Mouse (Mus musculus) forebrain, embryonic 11.5 days (tissue): ENCODE data around the gene Clec16a. TPM values are rescaled to one million over a fixed set of nuclear protein-coding genes. Genes with fewer than 3 reads are reported as not detected.

Experiments used
- ATAC-seq: fragments of 200-750 bp; cut with Nextera tagmentation; replicated peaks from 2 replicates; pipeline ENCODE4 v1.8.0; 2017; ENCODE audit warnings: moderate TSS enrichment; ENCODE audit not compliant: low FRiP score
- DNase-seq: peaks from one replicate; pipeline ENCODE4 v3.0.0-alpha.2; 2017; ENCODE audit warnings: low spot score
- H3K27ac ChIP-seq: fragments of 300-500 bp; sonication (generic); 2 replicates; pipeline ENCODE4 v1.5.1; 2014; ENCODE audit warnings: low read depth, low read length
- H3K27me3 ChIP-seq: fragments of 300-500 bp; sonication (generic); 2 replicates; pipeline ENCODE4 v1.6.1; 2014; ENCODE audit warnings: mild to moderate bottlenecking, low read length, mixed read lengths; ENCODE audit not compliant: control insufficient read depth, insufficient read depth
- H3K36me3 ChIP-seq: fragments of 300-500 bp; sonication (generic); 2 replicates; pipeline ENCODE4 v1.6.1; 2014; ENCODE audit warnings: mild to moderate bottlenecking, low read length, moderate library complexity, mixed read lengths; ENCODE audit not compliant: control insufficient read depth, insufficient read depth
- H3K4me1 ChIP-seq: fragments of 300-500 bp; sonication (generic); replicated peaks from 2 replicates; pipeline ENCODE4 v1.6.1; 2014; ENCODE audit warnings: low read length, mixed read lengths; ENCODE audit not compliant: control insufficient read depth, insufficient read depth
- H3K4me2 ChIP-seq: fragments of 300-500 bp; sonication (generic); 2 replicates; pipeline ENCODE4 v1.6.1; 2014; ENCODE audit warnings: low read depth, mild to moderate bottlenecking, low read length, moderate library complexity, mixed read lengths; ENCODE audit not compliant: severe bottlenecking
- H3K4me3 ChIP-seq: fragments of 300-500 bp; sonication (generic); 2 replicates; pipeline ENCODE4 v1.5.1; 2014; ENCODE audit warnings: low read depth, low read length
- H3K9ac ChIP-seq: fragments of 300-500 bp; sonication (generic); 2 replicates; pipeline ENCODE4 v1.6.1; 2014; ENCODE audit warnings: low read length
- H3K9me3 ChIP-seq: fragments of 300-500 bp; sonication (generic); 2 replicates; pipeline ENCODE4 v1.6.1; 2016; ENCODE audit warnings: low read length, mixed read lengths; ENCODE audit not compliant: control insufficient read depth
- WGBS: fragments of 180-500 bp; shearing (Covaris S2); extraction: QIAGEN DNeasy Blood & Tissue Kit; methylation state at CpG from one replicate; pipeline ENCODE4 v1.1.7; 2014; 5-methylcytosine and 5-hydroxymethylcytosine counted together
- polyA plus RNA-seq: library from polyadenylated mRNA; unstranded; fragments of >200 nt; fragmentation: Nextera tagmentation; extraction: Ambion mirVana; gene quantifications from 2 replicates; pipeline ENCODE4 v1.2.1, GENCODE M21; 2014

The Clec16a gene
- polyA plus RNA-seq, 1 experiment from 2014 or later = 44.6 TPM

DNA sequence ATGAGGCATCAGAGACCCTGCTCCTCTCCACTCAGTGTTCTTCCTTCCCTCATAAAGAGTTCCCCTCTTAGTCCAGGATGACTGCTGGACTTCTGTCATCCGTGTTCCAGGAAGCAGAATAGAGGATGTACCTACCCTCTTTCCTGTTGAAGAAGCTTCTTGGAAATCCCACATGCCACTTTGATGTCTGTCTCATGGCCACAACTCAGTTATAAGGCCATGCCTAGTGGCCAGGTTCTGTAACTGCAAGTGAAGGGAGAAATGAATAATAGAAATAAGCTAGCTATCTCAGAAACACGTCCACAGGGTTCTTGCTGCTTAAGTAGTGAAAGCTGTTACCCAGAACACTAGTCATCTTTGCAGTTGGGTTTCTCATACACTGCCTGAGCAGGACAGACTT is 180.0 kb downstream of the Clec16a start:
- H3K4me3 ChIP-seq = no peak overlapping the region
- no peak overlapping the region for H3K27ac ChIP-seq
- no peak for DNase-seq
- H3K9me3 ChIP-seq = no peaks in the 10 kb centered on the region
- H3K27me3 ChIP-seq = no peaks in the 10 kb centered on the region
- no peak overlapping the region for H3K4me2 ChIP-seq
- H3K9ac ChIP-seq = no peak overlapping the region
- no peaks in the 10 kb centered on the region for H3K36me3 ChIP-seq
- no peak for ATAC-seq
- 54% methylated on average over 2 of the region's 2 CpGs for WGBS
- no peaks in the 10 kb centered on the region for H3K4me1 ChIP-seq

DNA sequence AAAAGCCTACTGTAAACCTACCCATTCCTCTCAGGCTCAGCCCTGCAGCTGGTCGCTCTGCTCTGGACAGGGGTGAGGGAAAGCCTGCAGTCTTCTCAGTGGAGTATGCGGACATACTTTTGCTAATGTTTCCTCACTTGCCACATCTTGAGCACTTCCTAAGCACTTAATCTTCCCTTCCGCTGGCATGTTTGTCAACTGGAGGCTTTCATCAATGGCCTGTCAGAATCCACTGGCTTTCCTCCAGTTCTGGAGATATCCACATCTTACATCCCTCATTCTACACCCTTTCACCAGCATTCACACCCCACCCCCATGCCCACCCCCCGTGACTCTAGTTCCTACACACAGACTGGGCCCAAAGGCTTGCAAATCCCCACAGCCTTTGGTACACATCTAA is 182.5 kb downstream of the Clec16a start:
- no peak overlapping the region for H3K4me2 ChIP-seq
- WGBS = 87% methylated on average over 4 of the region's 4 CpGs
- H3K4me1 ChIP-seq = no peaks in the 10 kb centered on the region
- H3K36me3 ChIP-seq = no peaks in the 10 kb centered on the region
- H3K9ac ChIP-seq = no peak overlapping the region
- ATAC-seq = no peak
- H3K27me3 ChIP-seq = no peaks in the 10 kb centered on the region
- no peak overlapping the region for H3K27ac ChIP-seq
- no peaks in the 10 kb centered on the region for H3K9me3 ChIP-seq
- no peak overlapping the region for H3K4me3 ChIP-seq
- no peak for DNase-seq

DNA sequence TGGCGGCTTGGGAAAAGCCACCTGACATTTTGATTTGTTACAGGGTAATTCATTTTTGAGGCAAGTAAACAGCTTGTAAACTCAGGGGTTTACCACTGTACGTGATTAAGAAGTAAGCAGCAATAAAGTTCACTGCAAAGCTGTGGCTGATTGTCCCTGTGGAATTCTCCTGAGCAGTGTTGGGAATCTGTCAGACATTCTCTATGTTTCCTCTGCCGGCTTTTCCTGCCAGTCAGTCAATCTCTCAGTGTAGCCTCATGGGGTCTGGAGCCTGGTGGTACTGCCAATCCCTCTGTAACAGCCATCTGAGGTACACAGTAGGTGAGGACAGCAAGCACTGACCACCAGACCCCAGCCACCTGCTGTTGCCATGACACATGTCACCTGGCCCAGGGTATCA is 183.7 kb downstream of the Clec16a start:
- no peak for ATAC-seq

DNA sequence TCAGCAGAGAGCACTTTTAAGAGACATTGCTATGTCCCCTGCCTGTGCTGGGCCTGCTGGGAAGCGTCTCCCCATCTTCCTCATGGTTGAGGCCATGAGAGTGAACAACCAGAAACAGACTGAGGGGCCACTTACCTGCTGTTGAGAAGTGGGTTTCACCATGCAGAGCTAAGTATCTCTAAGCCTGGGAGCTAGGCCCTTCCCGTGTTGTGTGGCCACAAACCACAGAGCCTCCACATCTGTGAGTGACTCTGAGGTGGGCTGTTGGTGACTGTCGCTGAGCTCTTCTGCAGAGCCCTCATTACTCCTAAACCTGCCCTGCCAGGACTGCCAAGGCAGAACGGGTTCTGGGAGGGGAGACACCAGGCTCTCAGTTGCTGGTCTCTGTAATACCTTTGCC is 185.8 kb downstream of the Clec16a start:
- no peak overlapping the region for H3K9ac ChIP-seq
- no peak overlapping the region for H3K4me3 ChIP-seq
- no peak overlapping the region for H3K27ac ChIP-seq
- H3K9me3 ChIP-seq = no peaks in the 10 kb centered on the region
- no peaks in the 10 kb centered on the region for H3K27me3 ChIP-seq
- 80% methylated on average over 4 of the region's 4 CpGs for WGBS
- H3K36me3 ChIP-seq = no peaks in the 10 kb centered on the region
- H3K4me2 ChIP-seq = no peak overlapping the region
- no peak for DNase-seq
- no peak for ATAC-seq
- H3K4me1 ChIP-seq = no peaks in the 10 kb centered on the region

More for the DNA sequence above, 183.7 kb downstream of the Clec16a start:
- no peaks in the 10 kb centered on the region for H3K4me1 ChIP-seq
- no peak for DNase-seq
- H3K36me3 ChIP-seq = no peaks in the 10 kb centered on the region
- H3K9ac ChIP-seq = no peak overlapping the region
- no peak overlapping the region for H3K27ac ChIP-seq
- no peaks in the 10 kb centered on the region for H3K9me3 ChIP-seq
- H3K4me2 ChIP-seq = no peak overlapping the region
- 87% methylated on average over 3 of the region's 3 CpGs for WGBS
- no peak overlapping the region for H3K4me3 ChIP-seq
- H3K27me3 ChIP-seq = no peaks in the 10 kb centered on the region

DNA sequence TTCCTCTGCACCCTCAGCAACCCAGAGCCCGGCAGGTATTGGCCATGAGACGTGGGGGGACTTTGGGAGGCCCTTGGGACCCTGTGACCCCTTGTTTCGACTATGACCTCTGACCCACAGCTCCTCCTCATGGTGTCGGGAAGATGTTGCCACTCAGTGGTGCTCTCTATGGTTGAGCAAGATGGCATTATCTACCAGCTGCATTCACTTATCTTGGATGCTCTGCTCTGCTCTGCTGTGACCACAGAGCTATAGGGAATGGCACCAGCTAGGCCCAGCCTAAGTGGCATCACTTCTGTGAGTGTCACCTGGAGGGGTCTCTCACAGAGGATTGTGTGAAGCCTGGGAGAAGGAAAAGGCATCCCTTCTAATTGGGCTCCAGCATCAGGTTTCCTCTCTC is 186.6 kb downstream of the Clec16a start:
- 65% methylated on average over 4 of the region's 4 CpGs for WGBS
- Histone ChIP-seq H3K4me3 (no peak overlapping the region), H3K27me3 (no peaks in the 10 kb centered on the region), H3K4me2 (no peak overlapping the region), H3K4me1 (no peaks in the 10 kb centered on the region), H3K36me3 (no peaks in the 10 kb centered on the region), H3K9me3 (no peaks in the 10 kb centered on the region), H3K9ac (no peak overlapping the region), H3K27ac (no peak overlapping the region)
- ATAC-seq (no peak), DNase-seq (no peak)

DNA sequence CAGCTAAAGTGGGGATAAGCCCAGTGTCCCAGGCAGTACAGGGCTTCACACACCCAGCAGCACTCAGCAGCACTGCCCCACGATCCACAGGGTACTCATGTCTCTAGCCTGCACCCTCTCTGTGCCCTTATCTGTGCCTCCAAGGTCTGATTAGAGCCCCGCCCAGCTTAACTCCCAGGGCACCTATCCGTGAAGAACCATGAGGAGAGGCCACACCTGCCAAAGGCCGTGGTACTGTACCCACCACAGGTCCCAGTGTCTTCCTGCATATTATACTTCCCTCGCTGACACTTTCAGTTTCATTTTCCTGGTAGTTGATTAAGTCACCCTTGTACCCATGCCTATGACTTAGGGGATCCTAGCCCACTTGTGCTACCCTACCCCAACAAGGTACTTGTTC is 187.3 kb downstream of the Clec16a start:
- H3K9me3 ChIP-seq = no peaks in the 10 kb centered on the region
- H3K4me2 ChIP-seq = no peak overlapping the region
- H3K27ac ChIP-seq = no peak overlapping the region
- H3K9ac ChIP-seq = no peak overlapping the region
- no peaks in the 10 kb centered on the region for H3K27me3 ChIP-seq
- no peak overlapping the region for H3K4me3 ChIP-seq
- no peaks in the 10 kb centered on the region for H3K4me1 ChIP-seq
- WGBS = 92% methylated on average over 5 of the region's 5 CpGs
- DNase-seq = no peak
- no peak for ATAC-seq
- no peaks in the 10 kb centered on the region for H3K36me3 ChIP-seq

DNA sequence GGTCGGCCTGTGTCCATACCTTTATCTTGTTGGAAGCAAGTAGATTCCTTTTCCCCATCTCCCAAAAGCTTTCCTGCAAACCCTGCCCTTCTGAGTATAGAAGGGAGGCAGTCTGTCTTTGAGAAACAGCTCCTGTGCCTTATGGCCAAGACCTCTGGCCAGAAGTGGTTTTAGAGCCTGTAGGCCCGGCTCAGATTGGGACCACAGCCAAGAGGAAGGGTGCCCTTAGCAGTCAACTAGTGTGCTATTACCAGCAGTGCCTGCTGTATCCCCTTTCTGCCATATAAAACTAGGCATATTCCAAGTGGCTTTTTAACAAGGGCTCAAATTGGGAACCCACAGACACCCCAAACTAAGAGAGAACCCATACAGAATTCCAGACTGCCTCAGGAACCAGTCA is 190.6 kb downstream of the Clec16a start:
- H3K4me1 ChIP-seq = 0 out of 2 replicates have a peak, but pooled peaks cover 4% of the 10 kb centered on the region
- no peak for ATAC-seq
- no peak overlapping the region for H3K27ac ChIP-seq
- H3K4me3 ChIP-seq = no peak overlapping the region
- H3K4me2 ChIP-seq = no peak overlapping the region
- no peaks in the 10 kb centered on the region for H3K9me3 ChIP-seq
- no peaks in the 10 kb centered on the region for H3K27me3 ChIP-seq
- DNase-seq = no peak
- H3K9ac ChIP-seq = no peak overlapping the region
- no peaks in the 10 kb centered on the region for H3K36me3 ChIP-seq
- 87% methylated on average over 2 of the region's 2 CpGs for WGBS

DNA sequence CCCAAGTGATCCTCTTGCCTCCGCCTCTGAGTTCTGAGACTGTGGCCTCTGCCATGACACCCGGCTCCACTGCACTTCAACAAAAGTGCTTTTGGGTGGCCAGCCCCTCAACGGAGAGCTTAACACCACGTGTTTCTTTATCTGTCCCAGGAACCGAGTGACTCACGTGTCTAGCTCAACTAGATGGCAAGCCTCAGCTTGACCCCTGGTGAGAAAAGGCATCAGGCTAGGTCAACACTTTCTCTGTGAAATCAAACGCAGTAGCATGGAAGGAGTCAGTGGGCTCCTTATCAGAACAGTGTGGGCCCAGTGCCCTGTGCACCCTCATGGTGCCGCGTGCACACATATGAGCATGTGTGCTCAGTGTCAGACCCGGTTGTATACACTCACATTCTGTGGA is 191.2 kb downstream of the Clec16a start:
- H3K4me2 ChIP-seq = no peak overlapping the region
- no peaks in the 10 kb centered on the region for H3K36me3 ChIP-seq
- no peaks in the 10 kb centered on the region for H3K9me3 ChIP-seq
- 74% methylated on average over 10 of the region's 10 CpGs for WGBS
- DNase-seq = no peak
- H3K27me3 ChIP-seq = no peaks in the 10 kb centered on the region
- 0 out of 2 replicates have a peak, but pooled peaks cover 4% of the 10 kb centered on the region for H3K4me1 ChIP-seq
- no peak for ATAC-seq
- no peak overlapping the region for H3K9ac ChIP-seq
- H3K27ac ChIP-seq = no peak overlapping the region
- no peak overlapping the region for H3K4me3 ChIP-seq

GRCm38 (mm10) chr16:10737571-10737970 is 192.4 kb downstream of the Clec16a start:
- WGBS = 68% methylated on average over 2 of the region's 2 CpGs
- Histone ChIP-seq H3K27ac (no peak overlapping the region), H3K27me3 (no peaks in the 10 kb centered on the region), H3K4me1 (0 out of 2 replicates have a peak, but pooled peaks cover 4% of the 10 kb centered on the region), H3K4me3 (no peak overlapping the region), H3K36me3 (no peaks in the 10 kb centered on the region), H3K9me3 (no peaks in the 10 kb centered on the region), H3K9ac (no peak overlapping the region), H3K4me2 (no peak overlapping the region)
- ATAC-seq = no peak
- no peak for DNase-seq
